Mouse (Mus musculus) heart, embryonic 15.5 days (tissue): Measurements from ENCODE around the gene Map3k7cl. TPM values are rescaled to one million over a fixed set of nuclear protein-coding genes. Genes with fewer than 3 reads are reported as not detected.

Experiments
- ATAC-seq: fragments of 200-750 bp; cut with Nextera tagmentation; replicated peaks from 2 replicates; pipeline ENCODE4 v1.8.0; 2017; ENCODE audit warnings: low read depth, moderate TSS enrichment; ENCODE audit not compliant: insufficient number of reproducible peaks, insufficient read depth, low FRiP score
- H3K27ac ChIP-seq: fragments of 300-500 bp; sonication (generic); 2 replicates; pipeline ENCODE4 v1.5.1; 2015; ENCODE audit warnings: mild to moderate bottlenecking, inconsistent platforms
- H3K27me3 ChIP-seq: fragments of 300-500 bp; sonication (generic); 2 replicates; pipeline ENCODE4 v1.6.1; 2015; ENCODE audit warnings: inconsistent platforms
- H3K36me3 ChIP-seq: fragments of 300-500 bp; sonication (generic); 2 replicates; pipeline ENCODE4 v1.6.1; 2015; ENCODE audit warnings: mild to moderate bottlenecking, inconsistent platforms
- H3K4me1 ChIP-seq: fragments of 300-500 bp; sonication (generic); replicated peaks from 2 replicates; pipeline ENCODE4 v1.6.1; 2015; ENCODE audit warnings: inconsistent platforms
- H3K4me2 ChIP-seq: fragments of 300-500 bp; sonication (generic); 2 replicates; pipeline ENCODE4 v1.6.1; 2015; ENCODE audit warnings: inconsistent platforms, mild to moderate bottlenecking, moderate library complexity
- H3K4me3 ChIP-seq: fragments of 300-500 bp; sonication (generic); 2 replicates; pipeline ENCODE4 v1.5.1; 2015; ENCODE audit warnings: mild to moderate bottlenecking, inconsistent platforms
- H3K9ac ChIP-seq: fragments of 300-500 bp; sonication (generic); 2 replicates; pipeline ENCODE4 v1.6.1; 2015; ENCODE audit warnings: mild to moderate bottlenecking, inconsistent platforms
- H3K9me3 ChIP-seq: fragments of 300-500 bp; sonication (generic); replicated peaks from 2 replicates; pipeline ENCODE4 v1.6.1; 2016; ENCODE audit warnings: inconsistent platforms
- WGBS: fragments of 180-500 bp; shearing (Covaris S2); methylation state at CpG from one replicate; pipeline ENCODE4 v1.1.7; 2015; ENCODE audit warnings: mixed read lengths; 5-methylcytosine and 5-hydroxymethylcytosine counted together
- polyA plus RNA-seq: library from polyadenylated mRNA; unstranded; fragments of >200 nt; fragmentation: Nextera tagmentation; extraction: Ambion mirVana; gene quantifications from 2 replicates; pipeline ENCODE4 v1.2.1, GENCODE M21; 2015

The Map3k7cl gene
- polyA plus RNA-seq, 1 experiment from 2014 or later, result 1.0 TPM

- 78% methylated on average over 13 of the region's 13 CpGs for WGBS
- Histone ChIP-seq H3K9ac (no peak overlapping the region), H3K36me3 (no peaks in the 10 kb centered on the region), H3K9me3 (no peaks in the 10 kb centered on the region), H3K4me3 (no peak overlapping the region), H3K4me1 (no peaks in the 10 kb centered on the region), H3K4me2 (no peak overlapping the region), H3K27ac (no peak overlapping the region), H3K27me3 (no peaks in the 10 kb centered on the region)
- ATAC-seq, result no peak
Measured at GRCm38 (mm10) chr16:87567572-87567971, 14.4 kb downstream of the Map3k7cl start.

- no peaks in the 10 kb centered on the region for H3K27me3 ChIP-seq
- no peaks in the 10 kb centered on the region for H3K36me3 ChIP-seq
- no peaks in the 10 kb centered on the region for H3K9me3 ChIP-seq
- H3K4me3 ChIP-seq, result no peak overlapping the region
- no peak for ATAC-seq
- H3K9ac ChIP-seq, result no peak overlapping the region
- H3K4me1 ChIP-seq, result no peaks in the 10 kb centered on the region
- 76% methylated on average over 7 of the region's 7 CpGs for WGBS
- no peak overlapping the region for H3K4me2 ChIP-seq
- H3K27ac ChIP-seq, result no peak overlapping the region
Measured at GRCm38 (mm10) chr16:87568241-87568640, 15.1 kb downstream of the Map3k7cl start.

- H3K9me3 ChIP-seq, result no peaks in the 10 kb centered on the region
- H3K36me3 ChIP-seq, result no peaks in the 10 kb centered on the region
- no peak overlapping the region for H3K27ac ChIP-seq
- no peaks in the 10 kb centered on the region for H3K4me1 ChIP-seq
- no peak for ATAC-seq
- WGBS, result 78% methylated on average over 7 of the region's 7 CpGs
- no peak overlapping the region for H3K9ac ChIP-seq
- no peaks in the 10 kb centered on the region for H3K27me3 ChIP-seq
- no peak overlapping the region for H3K4me3 ChIP-seq
- no peak overlapping the region for H3K4me2 ChIP-seq
Measured at GRCm38 (mm10) chr16:87569576-87570105, 16.5 kb downstream of the Map3k7cl start.

GRCm38 (mm10) chr16:87570334-87570733 is 17.2 kb downstream of the Map3k7cl start:
- 71% methylated on average over 7 of the region's 7 CpGs for WGBS
- H3K27ac ChIP-seq, result no peak overlapping the region
- H3K36me3 ChIP-seq, result no peaks in the 10 kb centered on the region
- no peak overlapping the region for H3K4me2 ChIP-seq
- H3K27me3 ChIP-seq, result no peaks in the 10 kb centered on the region
- ATAC-seq, result no peak
- H3K4me1 ChIP-seq, result no peaks in the 10 kb centered on the region
- H3K9me3 ChIP-seq, result no peaks in the 10 kb centered on the region
- H3K9ac ChIP-seq, result no peak overlapping the region
- H3K4me3 ChIP-seq, result no peak overlapping the region

- Histone ChIP-seq H3K36me3 (no peaks in the 10 kb centered on the region), H3K9me3 (no peaks in the 10 kb centered on the region), H3K27me3 (no peaks in the 10 kb centered on the region), H3K4me1 (no peaks in the 10 kb centered on the region; the same call in 1 of the 2 replicates), H3K4me2 (no peak overlapping the region), H3K9ac (no peak overlapping the region), H3K4me3 (no peak overlapping the region), H3K27ac (no peak overlapping the region)
- no peak for ATAC-seq
- 64% methylated on average over 5 of the region's 5 CpGs for WGBS
Measured at GRCm38 (mm10) chr16:87573409-87573808, 20.3 kb downstream of the Map3k7cl start.

GRCm38 (mm10) chr16:87574160-87574559 is 21.0 kb downstream of the Map3k7cl start:
- Histone ChIP-seq H3K9ac (no peak overlapping the region), H3K9me3 (no peaks in the 10 kb centered on the region), H3K4me3 (no peak overlapping the region), H3K4me1 (no peaks in the 10 kb centered on the region; the same call in 1 of the 2 replicates), H3K27ac (no peak overlapping the region), H3K36me3 (no peaks in the 10 kb centered on the region), H3K4me2 (no peak overlapping the region), H3K27me3 (no peaks in the 10 kb centered on the region)
- ATAC-seq, result no peak
- 64% methylated on average over 5 of the region's 5 CpGs for WGBS

GRCm38 (mm10) chr16:87575600-87575999 is 22.5 kb downstream of the Map3k7cl start:
- no peaks in the 10 kb centered on the region for H3K27me3 ChIP-seq
- H3K4me1 ChIP-seq, result no peaks in the 10 kb centered on the region; the same call in 1 of the 2 replicates
- H3K27ac ChIP-seq, result no peak overlapping the region
- ATAC-seq, result 0 out of 2 replicates have a peak, but pooled peaks have one; percentile 58
- H3K9ac ChIP-seq, result no peak overlapping the region
- no peaks in the 10 kb centered on the region for H3K9me3 ChIP-seq
- H3K4me2 ChIP-seq, result no peak overlapping the region
- no peak overlapping the region for H3K4me3 ChIP-seq
- 56% methylated on average over 10 of the region's 10 CpGs for WGBS
- H3K36me3 ChIP-seq, result no peaks in the 10 kb centered on the region

- Histone ChIP-seq H3K27ac (no peak overlapping the region), H3K9me3 (no peaks in the 10 kb centered on the region), H3K4me2 (no peak overlapping the region), H3K9ac (no peak overlapping the region), H3K4me3 (no peak overlapping the region), H3K27me3 (no peaks in the 10 kb centered on the region), H3K36me3 (no peaks in the 10 kb centered on the region), H3K4me1 (no peaks in the 10 kb centered on the region; the same call in 1 of the 2 replicates)
- WGBS, result 77% methylated on average over 7 of the region's 7 CpGs
- ATAC-seq, result no peak
Measured at GRCm38 (mm10) chr16:87578881-87579280, 25.8 kb downstream of the Map3k7cl start.

GRCm38 (mm10) chr16:87579462-87579861 is 26.3 kb downstream of the Map3k7cl start:
- Histone ChIP-seq H3K27me3 (no peaks in the 10 kb centered on the region), H3K9me3 (no peaks in the 10 kb centered on the region), H3K4me3 (no peak overlapping the region), H3K27ac (no peak overlapping the region), H3K4me2 (no peak overlapping the region), H3K36me3 (no peaks in the 10 kb centered on the region), H3K9ac (no peak overlapping the region), H3K4me1 (no peaks in the 10 kb centered on the region; the same call in 1 of the 2 replicates)
- no peak for ATAC-seq
- 74% methylated on average over 14 of the region's 14 CpGs for WGBS

GRCm38 (mm10) chr16:87582776-87583175 is 29.6 kb downstream of the Map3k7cl start:
- Histone ChIP-seq H3K4me2 (no peak overlapping the region), H3K36me3 (no peaks in the 10 kb centered on the region), H3K4me3 (no peak overlapping the region), H3K9ac (no peak overlapping the region), H3K9me3 (no peaks in the 10 kb centered on the region), H3K4me1 (no peaks in the 10 kb centered on the region), H3K27me3 (no peaks in the 10 kb centered on the region), H3K27ac (no peak overlapping the region)
- 72% methylated on average over 6 of the region's 6 CpGs for WGBS
- no peak for ATAC-seq

- H3K4me2 ChIP-seq, result no peak overlapping the region
- WGBS, result 60% methylated on average over 7 of the region's 7 CpGs
- ATAC-seq, result no peak
- no peaks in the 10 kb centered on the region for H3K4me1 ChIP-seq
- no peak overlapping the region for H3K27ac ChIP-seq
- H3K36me3 ChIP-seq, result no peaks in the 10 kb centered on the region
- H3K9me3 ChIP-seq, result no peaks in the 10 kb centered on the region
- H3K27me3 ChIP-seq, result no peaks in the 10 kb centered on the region
- no peak overlapping the region for H3K4me3 ChIP-seq
- H3K9ac ChIP-seq, result no peak overlapping the region
Measured at GRCm38 (mm10) chr16:87584618-87585017, 31.5 kb downstream of the Map3k7cl start.

GRCm38 (mm10) chr16:87585548-87586262 is 32.6 kb downstream of the Map3k7cl start:
- ATAC-seq, result no peak
- no peak overlapping the region for H3K4me3 ChIP-seq
- no peaks in the 10 kb centered on the region for H3K9me3 ChIP-seq
- H3K27ac ChIP-seq, result no peak overlapping the region
- H3K27me3 ChIP-seq, result no peaks in the 10 kb centered on the region
- WGBS, result 80% methylated on average over 8 of the region's 8 CpGs
- H3K9ac ChIP-seq, result no peak overlapping the region
- no peaks in the 10 kb centered on the region for H3K36me3 ChIP-seq
- H3K4me2 ChIP-seq, result no peak overlapping the region
- H3K4me1 ChIP-seq, result no peaks in the 10 kb centered on the region
